Mouse (Mus musculus) central nervous system, embryonic 11.5 days (tissue): Measurements from ENCODE around the gene Slc25a54. TPM values are rescaled to one million over a fixed set of nuclear protein-coding genes. Genes with fewer than 3 reads are reported as not detected.

ENCODE experiments used
- polyA plus RNA-seq: library from polyadenylated mRNA; depleted of rRNA; stranded (reverse); fragments of >200 nt; gene quantifications from 2 replicates; pipeline ENCODE4 v1.2.3, GENCODE M21; 2012; rRNA removed

The Slc25a54 gene
- polyA plus RNA-seq: not detected in 2 replicates

GRCm38 (mm10) chr3:109080169-109080568 is at the start of gene Slc25a54:
TSS of gene Slc25a54 (plus strand) at chr3:109080469.

GRCm38 (mm10) chr3:109122641-109123530 is 42.6 kb downstream of the Slc25a54 start, which contains the start of gene Slc25a24:
TSS of gene Slc25a24 (plus strand) at chr3:109123149.

Other genes with a start within 250 kb of the Slc25a54 start
- gene Stxbp3, start 239.9 kb upstream of the Slc25a54 start, polyA plus RNA-seq: 23.1 and 33.3 TPM in 2 replicates
- 0.11 TPM in 1 of 2 replicates, not detected in the other for gene Fndc7, start 190.5 kb upstream of the Slc25a54 start, polyA plus RNA-seq
- gene Prpf38b, start 168.7 kb upstream of the Slc25a54 start, polyA plus RNA-seq: 118 and 167 TPM in 2 replicates
- gene Henmt1, start 140.6 kb upstream of the Slc25a54 start, polyA plus RNA-seq: 0.25 and 0.37 TPM in 2 replicates
- gene Gm9857, start 140.0 kb upstream of the Slc25a54 start, polyA plus RNA-seq: 0.37 TPM in 1 of 2 replicates, not detected in the other
- 9.1 and 15.5 TPM in 2 replicates for gene Fam102b, start 52.9 kb upstream of the Slc25a54 start, polyA plus RNA-seq
- 18.0 and 26.2 TPM in 2 replicates for gene Slc25a24, start 42.7 kb downstream of the Slc25a54 start, polyA plus RNA-seq